8 mouse cellular contexts compared by ENCODE assay signal in the genomic region with DNA sequence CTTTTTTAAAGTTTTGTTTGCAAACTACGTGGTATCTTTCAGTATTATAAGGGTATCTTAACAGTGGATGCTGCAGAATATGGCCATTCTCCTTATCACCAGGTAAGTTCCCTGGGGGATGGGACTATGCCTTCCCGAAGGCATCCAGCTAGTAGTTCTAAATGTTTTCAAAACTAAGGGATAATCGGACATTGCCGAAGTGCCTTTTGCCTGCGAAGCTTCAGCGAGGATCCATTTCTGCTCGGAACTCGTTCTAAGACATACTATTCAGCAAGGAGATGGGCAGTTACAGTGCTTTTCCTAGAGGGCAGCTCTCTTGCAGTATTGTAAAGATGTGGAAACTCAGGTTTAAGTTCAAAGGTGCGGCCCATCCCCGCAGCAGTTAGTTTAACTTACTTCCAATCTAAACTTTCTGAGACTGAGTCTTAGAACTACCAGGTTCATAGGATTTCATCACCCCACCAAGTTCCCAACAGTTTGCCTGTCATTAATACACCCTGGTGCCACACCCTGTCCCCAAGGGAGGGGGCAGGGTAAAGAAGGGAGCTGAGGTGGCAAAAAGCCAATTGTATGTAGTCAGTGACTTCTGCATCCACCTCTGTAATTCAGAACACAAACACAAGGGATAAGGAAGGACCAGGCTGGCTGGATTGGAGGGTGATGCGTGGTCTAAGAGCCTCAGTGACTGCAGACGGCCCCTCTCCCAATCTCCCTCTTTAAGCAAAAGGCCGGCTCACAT. TPM values are rescaled to one million over a fixed set of nuclear protein-coding genes. Genes with fewer than 3 reads are reported as not detected.
DNase-seq lines count a peak whose midpoint lies in the region; ATAC-seq and TF ChIP-seq lines count a peak whose summit lies in the region.

No protein-coding gene starts in this region.

- no peak for TF ChIP-seq CTCF in cortical plate, adult 2 months (IDR thresholded peaks at IDR 0.05; ENCODE audit: extremely low read depth, insufficient read depth, low read length)

- H3K9ac ChIP-seq in hindbrain, embryonic 15.5 days, result no peak overlapping the region
- H3K9ac ChIP-seq in stomach, embryonic 16.5 days (ENCODE audit: low read length), result peak overlapping the region; percentile 59

- H3K27ac ChIP-seq in cortical plate, adult 2 months (ENCODE audit: insufficient read depth, low read length), result no peak overlapping the region
- H3K27ac ChIP-seq in hindbrain, embryonic 15.5 days (replicated peaks), result no peak overlapping the region
- H3K27ac ChIP-seq in stomach, embryonic 16.5 days (ENCODE audit: low read length), result peak overlapping the region; percentile 0; the same call in 1 of the 2 replicates

- peak overlapping the region; percentile 88 for H3K4me2 ChIP-seq in hindbrain, embryonic 15.5 days
- peak overlapping the region; percentile 91 for H3K4me2 ChIP-seq in stomach, embryonic 16.5 days (ENCODE audit: low read depth, low read length)

- TF ChIP-seq POLR2A in cortical plate, adult 2 months (IDR thresholded peaks at IDR 0.05; ENCODE audit: extremely low read depth, insufficient read depth, low read length), result no peak

- no peaks in the 10 kb centered on the region for H3K36me3 ChIP-seq in hindbrain, embryonic 15.5 days
- peaks cover 6% of the 10 kb centered on the region; the same call in 1 of the 2 replicates for H3K36me3 ChIP-seq in stomach, embryonic 16.5 days (ENCODE audit: control insufficient read depth, insufficient read depth, low read length)

- no peaks in the 10 kb centered on the region for H3K27me3 ChIP-seq in hindbrain, embryonic 15.5 days
- H3K27me3 ChIP-seq in stomach, embryonic 16.5 days (ENCODE audit: control insufficient read depth, insufficient read depth, low read length), result no peaks in the 10 kb centered on the region

- DNase-seq in cerebellum, postnatal 14 days, result peak; percentile 7 to 18
- DNase-seq in cerebellum, adult 9-10 months, result no peak
- peak; percentile 14 for DNase-seq in lung, postnatal 10 days
- no peak for DNase-seq in embryo, embryonic 9.5 days (ENCODE audit: extremely low spot score)
- no peak for DNase-seq in ovary, postnatal 36 days (ENCODE audit: low spot score)

- peak overlapping the region; percentile 88 for H3K4me3 ChIP-seq in cortical plate, adult 2 months (ENCODE audit: insufficient read depth, low read length)
- H3K4me3 ChIP-seq in hindbrain, embryonic 15.5 days, result peak overlapping the region; percentile 63
- H3K4me3 ChIP-seq in stomach, embryonic 16.5 days (replicated peaks; ENCODE audit: low read length), result peak overlapping the region; percentile 56

- H3K9me3 ChIP-seq in hindbrain, embryonic 15.5 days, result no peaks in the 10 kb centered on the region
- no peaks in the 10 kb centered on the region for H3K9me3 ChIP-seq in stomach, embryonic 16.5 days (replicated peaks; ENCODE audit: control insufficient read depth, low read length)

- peaks cover 3% of the 10 kb centered on the region for H3K4me1 ChIP-seq in cortical plate, adult 2 months (ENCODE audit: control insufficient read depth, insufficient read depth, low read length)
- 0 out of 2 replicates have a peak, but pooled peaks cover 4% of the 10 kb centered on the region for H3K4me1 ChIP-seq in hindbrain, embryonic 15.5 days (replicated peaks)
- peaks cover 13% of the 10 kb centered on the region for H3K4me1 ChIP-seq in stomach, embryonic 16.5 days (ENCODE audit: control insufficient read depth, insufficient read depth, low read length)

- 71% methylated on average over 13 of the region's 13 CpGs for WGBS in hindbrain, embryonic 15.5 days
- WGBS in stomach, embryonic 16.5 days, result 65% methylated on average over 13 of the region's 13 CpGs

- ATAC-seq in hindbrain, embryonic 15.5 days (ENCODE audit: low FRiP score, low read depth), result no peak
- peak; percentile 39 for ATAC-seq in stomach, embryonic 16.5 days (ENCODE audit: insufficient read depth, low FRiP score)

RNA-seq across cellular contexts. Expression of gene Tom1l1, which starts 1.7 kb away (rescaled TPM):
- polyA plus RNA-seq in cortical plate, adult 2 months (2012; rRNA removed), result 20.8 and 23.6 TPM in 2 replicates
- 20.3 and 21.5 TPM in 2 replicates for polyA plus RNA-seq in hindbrain, embryonic 15.5 days (2015; fragmentation: Nextera tagmentation; extraction: Ambion mirVana)
- 40.3 and 47.1 TPM in 2 replicates for polyA plus RNA-seq in stomach, embryonic 16.5 days (2015; fragmentation: Nextera tagmentation; extraction: Ambion mirVana)

RNA-seq across cellular contexts. Expression of gene Cox11, which starts 48.5 kb away (rescaled TPM):
- polyA plus RNA-seq in cortical plate, adult 2 months (2012; rRNA removed), result 23.5 and 25.6 TPM in 2 replicates
- polyA plus RNA-seq in hindbrain, embryonic 15.5 days (2015; fragmentation: Nextera tagmentation; extraction: Ambion mirVana), result 41.4 and 44.1 TPM in 2 replicates
- polyA plus RNA-seq in stomach, embryonic 16.5 days (2015; fragmentation: Nextera tagmentation; extraction: Ambion mirVana), result 24.0 and 31.3 TPM in 2 replicates

RNA-seq across cellular contexts. Expression of gene Stxbp4, which starts 48.6 kb away (rescaled TPM):
- 8.8 and 9.1 TPM in 2 replicates for polyA plus RNA-seq in cortical plate, adult 2 months (2012; rRNA removed)
- 18.3 and 20.0 TPM in 2 replicates for polyA plus RNA-seq in hindbrain, embryonic 15.5 days (2015; fragmentation: Nextera tagmentation; extraction: Ambion mirVana)
- polyA plus RNA-seq in stomach, embryonic 16.5 days (2015; fragmentation: Nextera tagmentation; extraction: Ambion mirVana), result 14.1 and 16.0 TPM in 2 replicates

Comparison
In these comparisons a context has a peak if more than half of its experiments do, and no peak if none do; other contexts are left out.
1. DNase-seq: peak in cerebellum, postnatal 14 days (2 of 2) and lung, postnatal 10 days (single experiment); none in cerebellum, adult 9-10 months (single experiment), embryo, embryonic 9.5 days (single experiment) and ovary, postnatal 36 days (single experiment).
2. Peak in every context shown above with its lines, with median percentiles within 50 percentile points of each other: H3K4me3 ChIP-seq.